Mouse (Mus musculus): ENCODE measurements around the gene Tmem117.

DNA sequence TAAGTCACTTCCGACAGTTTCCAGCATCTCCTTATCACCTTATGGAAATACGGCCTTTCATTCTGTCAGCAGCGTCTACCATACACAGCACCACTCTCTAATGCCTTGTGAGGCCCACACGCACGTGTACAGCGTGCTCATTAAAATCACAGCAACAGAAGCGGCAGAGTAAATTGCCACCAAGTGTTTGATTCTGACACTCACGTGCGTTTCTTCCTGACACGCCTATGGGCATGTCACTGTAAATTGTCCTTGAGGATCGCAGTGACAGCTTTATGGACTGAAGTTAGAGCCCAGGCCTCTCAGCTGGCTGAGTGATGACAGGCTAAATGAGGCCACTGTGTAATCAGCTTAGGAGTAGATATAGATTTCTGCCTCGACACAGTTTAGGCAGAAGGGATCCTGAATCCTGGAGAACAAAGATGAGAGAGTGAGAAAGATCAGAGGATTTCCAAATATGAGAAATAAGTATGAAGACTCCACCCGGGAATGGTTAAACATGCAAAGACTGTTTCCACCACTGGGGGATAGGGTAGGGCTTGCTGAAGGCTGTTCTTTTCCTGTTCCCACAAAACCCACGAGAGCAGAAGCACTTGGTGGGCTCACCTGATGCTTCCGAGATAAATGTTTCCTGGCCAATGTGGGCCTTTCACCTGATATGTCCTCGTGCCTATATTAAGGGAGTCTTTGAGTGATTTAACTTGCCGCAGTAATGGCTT lies 174.8 kb downstream of the Tmem117 start:
- TF ChIP-seq POLR2A (IDR thresholded peaks at IDR 0.05; ENCODE audit: low read depth, low read length) (no peak), CTCF (conservative IDR thresholded peaks at IDR 0.05; ENCODE audit: insufficient read depth, insufficient read length, low read depth, low read length) (no peak)
